Mouse (Mus musculus) c-Kit-positive CD71-positive TER-119-positive erythroid progenitor cells, embryonic 14.5 days (primary cell): ENCODE data around the gene Gm10203.
A peak's percentile ranks its signal among the peaks of the same experiment; 100 is the strongest.
"Not testable (repeated sequence)": the region's sequence is repeated elsewhere in the genome, so short reads cannot be mapped to it uniquely, and the experiment has no call there.

Experiments
- DNase-seq: peaks from one replicate; pipeline ENCODE4 v3.0.0-alpha.2; 2013; ENCODE audit warnings: low spot score

Gene Gm10203

GRCm38 (mm10) chr6:149134391-149135150, 4.6 kb downstream of the Gm10203 start:
- no peak for DNase-seq

GRCm38 (mm10) chr6:149135631-149136030, 5.7 kb downstream of the Gm10203 start:
- no peak for DNase-seq

- no peak for DNase-seq
These were observed 8.0 kb downstream of the Gm10203 start for GRCm38 (mm10) chr6:149137936-149138335.

GRCm38 (mm10) chr6:149139011-149139410, 9.0 kb downstream of the Gm10203 start:
- DNase-seq: no peak

- no peak for DNase-seq
These were observed 9.5 kb downstream of the Gm10203 start, which contains the start of gene Etfbkmt for GRCm38 (mm10) chr6:149139471-149139870. Gene Etfbkmt, plus strand, starts transcription at chr6:149139849.

GRCm38 (mm10) chr6:149141393-149142173, 11.6 kb downstream of the Gm10203 start:
- peak; percentile 88 for DNase-seq

- no peak for DNase-seq
These were observed 15.2 kb downstream of the Gm10203 start for GRCm38 (mm10) chr6:149145143-149145542.

- DNase-seq: no peak
These were observed 18.7 kb downstream of the Gm10203 start for GRCm38 (mm10) chr6:149148436-149149229.

GRCm38 (mm10) chr6:149152119-149152518, 22.1 kb downstream of the Gm10203 start:
- DNase-seq: no peak

- no peak for DNase-seq
These were observed 23.6 kb downstream of the Gm10203 start for GRCm38 (mm10) chr6:149153473-149154115.

GRCm38 (mm10) chr6:149154116-149155030, 24.4 kb downstream of the Gm10203 start:
- DNase-seq: no peak

- no peak for DNase-seq
These were observed 25.3 kb downstream of the Gm10203 start for GRCm38 (mm10) chr6:149155031-149155841.

GRCm38 (mm10) chr6:149167038-149167437, 37.1 kb downstream of the Gm10203 start:
- not testable (repeated sequence) for DNase-seq

GRCm38 (mm10) chr6:149167672-149168071, 37.7 kb downstream of the Gm10203 start:
- DNase-seq: no peak

GRCm38 (mm10) chr6:149168436-149168835, 38.5 kb downstream of the Gm10203 start:
- no peak for DNase-seq

- DNase-seq: not testable (repeated sequence)
These were observed 40.0 kb downstream of the Gm10203 start for GRCm38 (mm10) chr6:149169965-149170364.

- no peak for DNase-seq
These were observed 44.1 kb downstream of the Gm10203 start for GRCm38 (mm10) chr6:149173831-149174625.

- no peak for DNase-seq
These were observed 45.1 kb downstream of the Gm10203 start for GRCm38 (mm10) chr6:149174932-149175570.
